Mouse (Mus musculus): ENCODE results near the gene A530032D15Rik. TPM values are rescaled to one million over a fixed set of nuclear protein-coding genes. Genes with fewer than 3 reads are reported as not detected.
"Not testable (repeated sequence)": the region's sequence is repeated elsewhere in the genome, so short reads cannot be mapped to it uniquely, and the experiment has no call there.

The A530032D15Rik gene
- polyA plus RNA-seq, 1 experiment from 2014 or later: not detected

- not testable (repeated sequence) for H3K4me2 ChIP-seq (replicated peaks; ENCODE audit: low read depth); H3K36me3 ChIP-seq (ENCODE audit: control insufficient read depth, insufficient read depth); H3K4me3 ChIP-seq (ENCODE audit: low read depth, low read length); H3K9me3 ChIP-seq (ENCODE audit: control insufficient read depth); ATAC-seq; H3K27ac ChIP-seq (ENCODE audit: low read depth, low read length); H3K27me3 ChIP-seq (replicated peaks; ENCODE audit: control insufficient read depth, insufficient read depth, low read length); H3K4me1 ChIP-seq (replicated peaks; ENCODE audit: control insufficient read depth, insufficient read depth, low read length); H3K9ac ChIP-seq (ENCODE audit: low read depth, low read length)
- 86% methylated on average over 7 of the region's 7 CpGs for WGBS
These were observed 2.6 kb upstream of the A530032D15Rik start for GRCm38 (mm10) chr1:85112266-85112665.

DNA sequence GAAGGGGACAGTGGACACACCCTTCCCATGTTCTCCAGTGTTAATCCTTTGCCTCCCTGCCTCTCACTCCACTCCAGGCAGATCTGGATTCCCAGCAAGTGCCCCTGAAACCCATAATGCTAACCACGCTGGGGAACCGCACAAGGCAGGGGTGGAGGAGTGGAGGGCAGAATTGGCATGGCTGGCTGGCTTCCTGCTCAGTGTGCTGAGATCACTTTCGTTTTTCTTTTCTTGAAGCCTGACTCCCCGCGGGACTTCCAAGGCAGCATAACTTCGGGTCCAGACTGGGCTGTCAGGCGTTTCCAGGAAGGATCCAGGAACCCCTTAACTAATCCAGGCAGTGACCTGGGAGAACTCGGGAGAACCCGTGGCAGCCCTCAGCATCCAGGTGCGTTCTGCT lies 1.9 kb upstream of the A530032D15Rik start:
- H3K4me3 ChIP-seq (ENCODE audit: low read depth, low read length); H3K4me2 ChIP-seq (replicated peaks; ENCODE audit: low read depth); H3K27ac ChIP-seq (ENCODE audit: low read depth, low read length); ATAC-seq; H3K4me1 ChIP-seq (replicated peaks; ENCODE audit: control insufficient read depth, insufficient read depth, low read length); H3K36me3 ChIP-seq (ENCODE audit: control insufficient read depth, insufficient read depth); H3K27me3 ChIP-seq (replicated peaks; ENCODE audit: control insufficient read depth, insufficient read depth, low read length); H3K9ac ChIP-seq (ENCODE audit: low read depth, low read length); H3K9me3 ChIP-seq (ENCODE audit: control insufficient read depth): not testable (repeated sequence)
- 62% methylated on average over 9 of the region's 10 CpGs for WGBS

- 66% methylated on average over 2 of the region's 3 CpGs for WGBS
- ATAC-seq: not testable (repeated sequence)
These were observed 1.2 kb upstream of the A530032D15Rik start for GRCm38 (mm10) chr1:85110876-85111275.

GRCm38 (mm10) chr1:85106013-85106412 lies 3.6 kb downstream of the A530032D15Rik start:
- not testable (repeated sequence) for H3K36me3 ChIP-seq (ENCODE audit: control insufficient read depth, insufficient read depth); H3K9ac ChIP-seq (ENCODE audit: low read depth, low read length); H3K27ac ChIP-seq (ENCODE audit: low read depth, low read length); H3K4me2 ChIP-seq (replicated peaks; ENCODE audit: low read depth); H3K9me3 ChIP-seq (ENCODE audit: control insufficient read depth); H3K4me3 ChIP-seq (ENCODE audit: low read depth, low read length); H3K27me3 ChIP-seq (replicated peaks; ENCODE audit: control insufficient read depth, insufficient read depth, low read length); H3K4me1 ChIP-seq (replicated peaks; ENCODE audit: control insufficient read depth, insufficient read depth, low read length); ATAC-seq
- 72% methylated on average over 5 of the region's 6 CpGs for WGBS

More at GRCm38 (mm10) chr1:85110876-85111275, 1.2 kb upstream of the A530032D15Rik start:
- not testable (repeated sequence) for H3K4me1 ChIP-seq (replicated peaks; ENCODE audit: control insufficient read depth, insufficient read depth, low read length); H3K9ac ChIP-seq (ENCODE audit: low read depth, low read length); H3K4me3 ChIP-seq (ENCODE audit: low read depth, low read length); H3K27me3 ChIP-seq (replicated peaks; ENCODE audit: control insufficient read depth, insufficient read depth, low read length); H3K27ac ChIP-seq (ENCODE audit: low read depth, low read length); H3K9me3 ChIP-seq (ENCODE audit: control insufficient read depth); H3K4me2 ChIP-seq (replicated peaks; ENCODE audit: low read depth); H3K36me3 ChIP-seq (ENCODE audit: control insufficient read depth, insufficient read depth)

- not testable (repeated sequence) for ATAC-seq; H3K4me1 ChIP-seq (replicated peaks; ENCODE audit: control insufficient read depth, insufficient read depth, low read length); H3K27me3 ChIP-seq (replicated peaks; ENCODE audit: control insufficient read depth, insufficient read depth, low read length); H3K4me2 ChIP-seq (replicated peaks; ENCODE audit: low read depth); H3K4me3 ChIP-seq (ENCODE audit: low read depth, low read length); H3K9ac ChIP-seq (ENCODE audit: low read depth, low read length); H3K9me3 ChIP-seq (ENCODE audit: control insufficient read depth); H3K36me3 ChIP-seq (ENCODE audit: control insufficient read depth, insufficient read depth); H3K27ac ChIP-seq (ENCODE audit: low read depth, low read length)
- 74% methylated on average over 4 of the region's 4 CpGs for WGBS
These were observed 4.3 kb downstream of the A530032D15Rik start for GRCm38 (mm10) chr1:85105336-85105735.

- H3K4me1 ChIP-seq (replicated peaks; ENCODE audit: control insufficient read depth, insufficient read depth, low read length); ATAC-seq; H3K4me3 ChIP-seq (ENCODE audit: low read depth, low read length); H3K27ac ChIP-seq (ENCODE audit: low read depth, low read length); H3K27me3 ChIP-seq (replicated peaks; ENCODE audit: control insufficient read depth, insufficient read depth, low read length); H3K36me3 ChIP-seq (ENCODE audit: control insufficient read depth, insufficient read depth); H3K4me2 ChIP-seq (replicated peaks; ENCODE audit: low read depth); H3K9me3 ChIP-seq (ENCODE audit: control insufficient read depth); H3K9ac ChIP-seq (ENCODE audit: low read depth, low read length): not testable (repeated sequence)
- 89% methylated on average over 4 of the region's 4 CpGs for WGBS
These were observed 7.9 kb downstream of the A530032D15Rik start for GRCm38 (mm10) chr1:85101754-85102153.

DNA sequence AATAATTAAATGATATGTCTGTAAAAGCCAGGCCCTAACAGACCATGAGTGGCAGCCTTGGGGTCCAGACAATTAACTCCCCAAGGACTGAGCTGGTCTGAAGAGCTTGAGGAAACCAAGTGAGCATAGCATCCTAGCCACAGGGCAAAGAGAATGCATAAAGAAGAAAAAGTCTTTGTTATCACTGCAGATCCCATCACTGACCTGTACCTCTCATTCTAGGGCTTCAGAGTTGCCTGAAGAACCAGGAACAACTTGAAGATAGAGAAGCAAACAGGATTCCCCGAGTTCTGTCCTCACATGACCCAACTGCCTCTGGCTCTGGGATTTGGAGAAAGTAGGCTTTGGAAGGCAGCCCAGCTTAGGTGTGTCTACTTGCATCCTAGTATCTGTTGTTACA lies 9.8 kb downstream of the A530032D15Rik start, which contains the start of gene Gm10553:
TSS of gene Gm10553 (plus strand) at position 301 of the 400 bp plus-strand sequence.
- H3K4me3 ChIP-seq (ENCODE audit: low read depth, low read length); H3K4me1 ChIP-seq (replicated peaks; ENCODE audit: control insufficient read depth, insufficient read depth, low read length); H3K27ac ChIP-seq (ENCODE audit: low read depth, low read length); ATAC-seq; H3K9ac ChIP-seq (ENCODE audit: low read depth, low read length); H3K27me3 ChIP-seq (replicated peaks; ENCODE audit: control insufficient read depth, insufficient read depth, low read length); H3K36me3 ChIP-seq (ENCODE audit: control insufficient read depth, insufficient read depth); H3K9me3 ChIP-seq (ENCODE audit: control insufficient read depth); H3K4me2 ChIP-seq (replicated peaks; ENCODE audit: low read depth): not testable (repeated sequence)
- WGBS: 68% methylated on average over 1 of the region's 1 CpGs

DNA sequence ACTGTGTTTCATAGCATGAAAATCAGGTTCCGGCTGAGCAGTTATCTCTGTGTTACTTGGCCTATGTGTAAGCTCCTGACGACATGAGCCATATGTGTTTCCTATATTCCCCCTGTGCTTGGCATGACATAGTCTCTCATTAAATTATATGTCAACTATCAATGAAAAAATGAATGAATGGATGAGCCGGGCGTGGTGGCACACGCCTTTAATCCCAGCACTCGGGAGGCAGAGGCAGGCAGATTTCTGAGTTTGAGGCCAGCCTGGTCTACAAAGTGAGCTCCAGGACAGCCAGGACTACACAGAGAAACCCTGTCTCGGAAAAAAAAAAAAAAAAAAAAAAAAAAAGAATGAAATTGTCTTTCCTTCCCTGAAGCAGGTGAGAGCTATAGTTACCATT lies 10.6 kb downstream of the A530032D15Rik start:
- H3K9me3 ChIP-seq (ENCODE audit: control insufficient read depth); H3K36me3 ChIP-seq (ENCODE audit: control insufficient read depth, insufficient read depth); H3K4me3 ChIP-seq (ENCODE audit: low read depth, low read length); H3K4me1 ChIP-seq (replicated peaks; ENCODE audit: control insufficient read depth, insufficient read depth, low read length); H3K27me3 ChIP-seq (replicated peaks; ENCODE audit: control insufficient read depth, insufficient read depth, low read length); H3K27ac ChIP-seq (ENCODE audit: low read depth, low read length); H3K9ac ChIP-seq (ENCODE audit: low read depth, low read length); ATAC-seq; H3K4me2 ChIP-seq (replicated peaks; ENCODE audit: low read depth): not testable (repeated sequence)
- WGBS: 80% methylated on average over 5 of the region's 7 CpGs

- not testable (repeated sequence) for H3K36me3 ChIP-seq (ENCODE audit: control insufficient read depth, insufficient read depth); H3K27me3 ChIP-seq (replicated peaks; ENCODE audit: control insufficient read depth, insufficient read depth, low read length); H3K4me1 ChIP-seq (replicated peaks; ENCODE audit: control insufficient read depth, insufficient read depth, low read length); H3K4me2 ChIP-seq (replicated peaks; ENCODE audit: low read depth); ATAC-seq; H3K4me3 ChIP-seq (ENCODE audit: low read depth, low read length); H3K9ac ChIP-seq (ENCODE audit: low read depth, low read length); H3K9me3 ChIP-seq (ENCODE audit: control insufficient read depth); H3K27ac ChIP-seq (ENCODE audit: low read depth, low read length)
- WGBS: 81% methylated on average over 6 of the region's 7 CpGs
These were observed 16.6 kb downstream of the A530032D15Rik start for GRCm38 (mm10) chr1:85093011-85093572.

- not testable (repeated sequence) for H3K4me1 ChIP-seq (replicated peaks; ENCODE audit: control insufficient read depth, insufficient read depth, low read length); H3K4me3 ChIP-seq (ENCODE audit: low read depth, low read length); H3K9me3 ChIP-seq (ENCODE audit: control insufficient read depth); H3K9ac ChIP-seq (ENCODE audit: low read depth, low read length); H3K36me3 ChIP-seq (ENCODE audit: control insufficient read depth, insufficient read depth); H3K4me2 ChIP-seq (replicated peaks; ENCODE audit: low read depth); H3K27me3 ChIP-seq (replicated peaks; ENCODE audit: control insufficient read depth, insufficient read depth, low read length); H3K27ac ChIP-seq (ENCODE audit: low read depth, low read length); ATAC-seq
- WGBS: 35% methylated on average over 1 of the region's 3 CpGs
These were observed 17.5 kb downstream of the A530032D15Rik start for GRCm38 (mm10) chr1:85092169-85092568.
